Comparison of ENCODE assay signal across 17 mouse cellular contexts in genomic region chr4:148169586-148169985, GRCm38 (mm10). TPM values are rescaled to one million over a fixed set of nuclear protein-coding genes. Genes with fewer than 3 reads are reported as not detected.
A peak's percentile ranks its signal among the peaks of the same experiment; 100 is the strongest.
DNase-seq lines count a peak whose midpoint lies in the region; ATAC-seq and TF ChIP-seq lines count a peak whose summit lies in the region.
"Had no signal": no experiment of that assay in that cellular context is flagged by ENCODE, and none has a peak within 500 bp of the region (broad histone marks: within the 10 kb centered on the region; RNA-seq: fewer than 3 reads in every experiment).

No protein-coding gene starts in this region.

- H3K36me3 ChIP-seq in heart, embryonic 14.5 days (ENCODE audit: control insufficient read depth, insufficient read depth, low read length), result no peaks in the 10 kb centered on the region
- no peaks in the 10 kb centered on the region for H3K36me3 ChIP-seq in myocyte (ENCODE audit: control insufficient read depth, insufficient read depth)
- H3K36me3 ChIP-seq: limb, embryonic 15.5 days; neural tube, embryonic 13.5 days had no signal

- no peak overlapping the region for H3K4me3 ChIP-seq in heart, embryonic 14.5 days (ENCODE audit: control insufficient read depth in 1 of 2, insufficient read depth in 1 of 2, low read depth in 1 of 2, low read length in 2 of 2)
- no peak overlapping the region for H3K4me3 ChIP-seq in myocyte
- H3K4me3 ChIP-seq: left cerebral cortex, adult 2 months; limb, embryonic 15.5 days; neural tube, embryonic 13.5 days had no signal

- peaks cover 82% of the 10 kb centered on the region for H3K27me3 ChIP-seq in heart, embryonic 14.5 days (ENCODE audit: control insufficient read depth, insufficient read depth, low read length)
- H3K27me3 ChIP-seq in myocyte (ENCODE audit: control insufficient read depth, insufficient read depth, insufficient read length), result peaks cover 54% of the 10 kb centered on the region

- H3K79me2 ChIP-seq in myocyte (ENCODE audit: control insufficient read depth, insufficient read depth), result no peaks in the 10 kb centered on the region

- 14% methylated on average over 15 of the region's 15 CpGs for WGBS in heart, embryonic 14.5 days

- DNase-seq in heart, adult 9 months (ENCODE audit: low spot score in 2 of 2), result no peak
- DNase-seq in retina, embryonic 14.5 days (ENCODE audit: low spot score), result peak; percentile 25
- DNase-seq in retina, postnatal 1 day, result no peak
- DNase-seq in ZHBTc4 (ENCODE audit: low read depth, low spot score), result peak; percentile 89
- DNase-seq: heart, adult 18-20 months; kidney, adult 2 months; midbrain, embryonic 14.5 days; right cerebral cortex, adult 18-20 months had no signal

- H3K27ac ChIP-seq in heart, embryonic 14.5 days (replicated peaks in 1 of 2; ENCODE audit: control insufficient read depth in 1 of 2, insufficient read depth in 1 of 2, low read depth in 2 of 2, low read length in 2 of 2), result no peak overlapping the region
- H3K27ac ChIP-seq: hindbrain, embryonic 14.5 days; left cerebral cortex, adult 2 months; limb, embryonic 15.5 days; neural tube, embryonic 13.5 days; stomach, postnatal 0 days had no signal

- H3K4me1 ChIP-seq in heart, embryonic 14.5 days (ENCODE audit: control insufficient read depth in 2 of 2, insufficient read depth in 2 of 2, low read length in 2 of 2), result 0 out of 4 replicates have a peak, but pooled peaks cover 0 to 1% of the 10 kb centered on the region in 2 experiments

- ATAC-seq in heart, embryonic 14.5 days (ENCODE audit: insufficient number of reproducible peaks, insufficient read depth, low FRiP score, low read depth), result no peak
- no peak for ATAC-seq in megakaryocyte-erythroid progenitor cell, adult 5-6 weeks (replicated peaks; ENCODE audit: low FRiP score, low TSS enrichment, poor library complexity, severe bottlenecking)
- ATAC-seq: lung, postnatal 0 days had no signal

- no peak for TF ChIP-seq POLR2A in myocyte (IDR thresholded peaks at IDR 0.05; ENCODE audit: insufficient read length, low read depth)

- 0 out of 2 replicates have a peak overlapping the region, but pooled peaks have one; percentile 4 for H3K9ac ChIP-seq in heart, embryonic 14.5 days (ENCODE audit: low read length)
- H3K9ac ChIP-seq: hindbrain, embryonic 14.5 days; limb, embryonic 15.5 days; neural tube, embryonic 13.5 days had no signal

- H3K9me3 ChIP-seq in heart, embryonic 14.5 days (ENCODE audit: control insufficient read depth, low read length), result no peaks in the 10 kb centered on the region
- H3K9me3 ChIP-seq: limb, embryonic 15.5 days; neural tube, embryonic 13.5 days had no signal

- no peak overlapping the region for H3ac ChIP-seq in myocyte (ENCODE audit: control insufficient read depth, insufficient read length)

- H3K4me2 ChIP-seq in heart, embryonic 14.5 days (ENCODE audit: low read length), result no peak overlapping the region
- H3K4me2 ChIP-seq in myocyte (ENCODE audit: low read depth), result peak overlapping the region; percentile 18
- H3K4me2 ChIP-seq: hindbrain, embryonic 14.5 days; limb, embryonic 15.5 days; neural tube, embryonic 13.5 days had no signal

TF ChIP-seq in myocyte, 11 proteins besides CTCF, POLR2A, EP300 and RAD21:
- TF ChIP-seq TCF12 (IDR thresholded peaks at IDR 0.05; ENCODE audit: insufficient read depth, poor library complexity, severe bottlenecking), result no peak
- no peak for TF ChIP-seq POLR2AphosphoS2 (IDR thresholded peaks at IDR 0.05; ENCODE audit: insufficient read length, low read depth)
- TF ChIP-seq TCF3 (IDR thresholded peaks at IDR 0.05; ENCODE audit: insufficient read length, low read depth), result no peak
- no peak for TF ChIP-seq MAX (IDR thresholded peaks at IDR 0.05; ENCODE audit: low read depth)
- TF ChIP-seq REST (IDR thresholded peaks at IDR 0.05; ENCODE audit: insufficient read depth, insufficient read length), result no peak
- TF ChIP-seq USF1 (IDR thresholded peaks at IDR 0.05; ENCODE audit: low read depth), result no peak
- no peak for TF ChIP-seq CEBPB (IDR thresholded peaks at IDR 0.05; ENCODE audit: insufficient read depth, poor library complexity, severe bottlenecking)
- no peak for TF ChIP-seq MYOG (IDR thresholded peaks at IDR 0.05; ENCODE audit: control insufficient read depth in 1 of 3, insufficient read depth in 1 of 3, insufficient read length in 2 of 3, low read depth in 2 of 3)
- no peak for TF ChIP-seq E2F4 (IDR thresholded peaks at IDR 0.05; ENCODE audit: insufficient read depth)
- no peak for TF ChIP-seq MYOD1 (IDR thresholded peaks at IDR 0.05; ENCODE audit: control insufficient read depth in 1 of 3, insufficient read length in 2 of 3, low read depth in 2 of 3)
- no peak for TF ChIP-seq SRF (IDR thresholded peaks at IDR 0.05; ENCODE audit: control insufficient read depth, insufficient read length, low read depth)

RNA-seq across cellular contexts. Expression of gene Fbxo2, which starts 9.2 kb away (rescaled TPM):
- polyA plus RNA-seq in heart, embryonic 14.5 days (2014; fragmentation: Nextera tagmentation; extraction: Ambion mirVana), result 0.15 TPM in 1 of 2 replicates, not detected in the other
- 0.85 TPM for polyA plus RNA-seq in myocyte (2012; fragmentation: generic; extraction: Trizol)
- total RNA-seq in megakaryocyte-erythroid progenitor cell, adult 5-6 weeks (2014; fragmentation: Nextera tagmentation), result not detected in 2 replicates
- not detected in 2 replicates for total RNA-seq in megakaryocyte-erythroid progenitor cell, adult 5-6 weeks (2017)

RNA-seq across cellular contexts. Expression of gene Fbxo44, which starts 9.3 kb away (rescaled TPM):
- 28.3 and 31.2 TPM in 2 replicates for polyA plus RNA-seq in heart, embryonic 14.5 days (2014; fragmentation: Nextera tagmentation; extraction: Ambion mirVana)
- 3.1 TPM for polyA plus RNA-seq in myocyte (2012; fragmentation: generic; extraction: Trizol)
- 6.0 and 6.6 TPM in 2 replicates for total RNA-seq in megakaryocyte-erythroid progenitor cell, adult 5-6 weeks (2014; fragmentation: Nextera tagmentation)
- total RNA-seq in megakaryocyte-erythroid progenitor cell, adult 5-6 weeks (2017), result 4.1 and 5.5 TPM in 2 replicates

RNA-seq across cellular contexts. Expression of gene Fbxo6, which starts 17.6 kb away (rescaled TPM):
- 18.5 and 18.8 TPM in 2 replicates for polyA plus RNA-seq in heart, embryonic 14.5 days (2014; fragmentation: Nextera tagmentation; extraction: Ambion mirVana)
- 89.7 TPM for polyA plus RNA-seq in myocyte (2012; fragmentation: generic; extraction: Trizol)
- 19.7 and 25.6 TPM in 2 replicates for total RNA-seq in megakaryocyte-erythroid progenitor cell, adult 5-6 weeks (2014; fragmentation: Nextera tagmentation)
- total RNA-seq in megakaryocyte-erythroid progenitor cell, adult 5-6 weeks (2017), result 10.5 and 12.7 TPM in 2 replicates

RNA-seq across cellular contexts. Expression of gene Draxin, which starts 39.1 kb away (rescaled TPM):
- not detected in 2 replicates for polyA plus RNA-seq in heart, embryonic 14.5 days (2014; fragmentation: Nextera tagmentation; extraction: Ambion mirVana)
- polyA plus RNA-seq in myocyte (2012; fragmentation: generic; extraction: Trizol), result 0.04 TPM
- total RNA-seq in megakaryocyte-erythroid progenitor cell, adult 5-6 weeks (2014; fragmentation: Nextera tagmentation), result not detected in 2 replicates
- total RNA-seq in megakaryocyte-erythroid progenitor cell, adult 5-6 weeks (2017), result not detected in 2 replicates
- polyA plus RNA-seq: stomach, postnatal 0 days had no signal

RNA-seq across cellular contexts. Expression of gene Mad2l2, which starts 39.4 kb away (rescaled TPM):
- 40.9 and 42.1 TPM in 2 replicates for polyA plus RNA-seq in heart, embryonic 14.5 days (2014; fragmentation: Nextera tagmentation; extraction: Ambion mirVana)
- 31.0 TPM for polyA plus RNA-seq in myocyte (2012; fragmentation: generic; extraction: Trizol)
- 25.1 and 28.9 TPM in 2 replicates for total RNA-seq in megakaryocyte-erythroid progenitor cell, adult 5-6 weeks (2014; fragmentation: Nextera tagmentation)
- 5.8 and 10.9 TPM in 2 replicates for total RNA-seq in megakaryocyte-erythroid progenitor cell, adult 5-6 weeks (2017)

Comparison
In these comparisons a context has a peak if more than half of its experiments do, and no peak if none do; other contexts are left out.
1. DNase-seq: peak in retina, embryonic 14.5 days (single experiment) and ZHBTc4 (single experiment); none in heart, adult 9 months (0 of 2) and retina, postnatal 1 day (single experiment).